Mouse (Mus musculus) brain, adult 2 months (tissue): ENCODE data around the gene Vmn1r55.
A peak's percentile ranks its signal among the peaks of the same experiment; 100 is the strongest.
"Not testable (repeated sequence)": the region's sequence is repeated elsewhere in the genome, so short reads cannot be mapped to it uniquely, and the experiment has no call there.

ENCODE experiments used
- DNase-seq: peaks from one replicate; pipeline ENCODE4 v3.0.0; 2011; ENCODE audit warnings: low read depth, low spot score

Vmn1r55 gene

GRCm38 (mm10) chr7:5081241-5081640, 68.2 kb downstream of the Vmn1r55 start:
- DNase-seq: no peak

GRCm38 (mm10) chr7:5080815-5081214, 68.7 kb downstream of the Vmn1r55 start:
- no peak for DNase-seq

GRCm38 (mm10) chr7:5080010-5080751, 69.3 kb downstream of the Vmn1r55 start, which contains the start of gene Epn1:
TSS of gene Epn1 (plus strand) at chr7:5080235.
- peak; percentile 99 for DNase-seq

GRCm38 (mm10) chr7:5079365-5080009, 70.0 kb downstream of the Vmn1r55 start:
- DNase-seq: not testable (repeated sequence)
